Mouse (Mus musculus): ENCODE results near the gene Rab6b.
A peak's percentile ranks its signal among the peaks of the same experiment; 100 is the strongest.

Gene Rab6b

GRCm38 (mm10) chr9:103212654-103213420, 101.2 kb downstream of the Rab6b start:
- DNase-seq = no peak

- no peak for DNase-seq
These were observed 102.0 kb downstream of the Rab6b start for GRCm38 (mm10) chr9:103213631-103214030.

GRCm38 (mm10) chr9:103214281-103214680, 102.7 kb downstream of the Rab6b start:
- no peak for DNase-seq

GRCm38 (mm10) chr9:103224721-103225120, 113.1 kb downstream of the Rab6b start:
- DNase-seq = no peak

- DNase-seq = no peak
These were observed 113.9 kb downstream of the Rab6b start for GRCm38 (mm10) chr9:103225464-103225863.

GRCm38 (mm10) chr9:103226806-103227205, 115.2 kb downstream of the Rab6b start:
- no peak for DNase-seq

GRCm38 (mm10) chr9:103227760-103228159, 116.2 kb downstream of the Rab6b start:
- no peak for DNase-seq

- DNase-seq = no peak
These were observed 116.9 kb downstream of the Rab6b start for GRCm38 (mm10) chr9:103228370-103229003.

- DNase-seq = no peak
These were observed 117.7 kb downstream of the Rab6b start for GRCm38 (mm10) chr9:103229037-103229867.

- DNase-seq = peak; percentile 19 to 24
These were observed 118.8 kb downstream of the Rab6b start, which contains the start of the genes Gm20425 and Trf for GRCm38 (mm10) chr9:103230151-103230951. TSS of gene Gm20425 (minus strand) at chr9:103230307. TSS of gene Trf (minus strand) at chr9:103230444.

- no peak for DNase-seq
These were observed 120.8 kb downstream of the Rab6b start for GRCm38 (mm10) chr9:103232232-103233005.

GRCm38 (mm10) chr9:103233006-103233395, 121.4 kb downstream of the Rab6b start:
- DNase-seq = no peak

GRCm38 (mm10) chr9:103234059-103234458, 122.5 kb downstream of the Rab6b start:
- DNase-seq = no peak

GRCm38 (mm10) chr9:103234565-103235165, 123.1 kb downstream of the Rab6b start:
- no peak for DNase-seq

Data from spleen, adult 18-20 months (tissue).